Mouse (Mus musculus): ENCODE measurements around the gene Chrne. TPM values are rescaled to one million over a fixed set of nuclear protein-coding genes. Genes with fewer than 3 reads are reported as not detected.

The Chrne gene
- total and polyA plus RNA-seq, 3 experiments: not detected

GRCm38 (mm10) chr11:70623053-70623742 lies 4.2 kb upstream of the Chrne start:
- no peak for DNase-seq (ENCODE audit: low spot score)
- peaks cover 14% of the 10 kb centered on the region; the same call in 1 of the 2 replicates for H3K27me3 ChIP-seq (ENCODE audit: insufficient read depth, low read length)
- H3K36me3 ChIP-seq (replicated peaks): no peaks in the 10 kb centered on the region
- TF ChIP-seq POLR2AphosphoS5 (IDR thresholded peaks at IDR 0.05; ENCODE audit: insufficient replicate concordance, low read depth, low read length) (no peak), CTCF (IDR thresholded peaks at IDR 0.05; ENCODE audit: low read depth, low read length) (no peak), GATA1 (IDR thresholded peaks at IDR 0.05; ENCODE audit: borderline replicate concordance, low read length) (no peak), GATA2 (IDR thresholded peaks at IDR 0.05; ENCODE audit: borderline replicate concordance, low read depth, low read length) (no peak), TAL1 (conservative IDR thresholded peaks at IDR 0.05; ENCODE audit: low read depth, low read length) (no peak)
- no peak for ATAC-seq (ENCODE audit: extremely low read depth, insufficient number of reproducible peaks, low FRiP score, poor library complexity, severe bottlenecking)
- H3K4me3 ChIP-seq (ENCODE audit: low read depth, low read length): no peak overlapping the region
- peaks cover 26% of the 10 kb centered on the region for H3K4me1 ChIP-seq (ENCODE audit: insufficient read depth, low read depth, low read length)
- no peaks in the 10 kb centered on the region for H3K9me3 ChIP-seq (replicated peaks)

GRCm38 (mm10) chr11:70621972-70622814 lies 3.2 kb upstream of the Chrne start:
- Histone ChIP-seq H3K27me3 (ENCODE audit: insufficient read depth, low read length) (peaks cover 16% of the 10 kb centered on the region; the same call in 1 of the 2 replicates), H3K9me3 (replicated peaks) (no peaks in the 10 kb centered on the region), H3K4me3 (ENCODE audit: low read depth, low read length) (no peak overlapping the region), H3K4me1 (ENCODE audit: insufficient read depth, low read depth, low read length) (peaks cover 26% of the 10 kb centered on the region), H3K36me3 (replicated peaks) (no peaks in the 10 kb centered on the region)
- DNase-seq (ENCODE audit: low spot score) (no peak), ATAC-seq (ENCODE audit: extremely low read depth, insufficient number of reproducible peaks, low FRiP score, poor library complexity, severe bottlenecking) (peak; percentile 49)
- no peak for TF ChIP-seq TAL1 (conservative IDR thresholded peaks at IDR 0.05; ENCODE audit: low read depth, low read length)

GRCm38 (mm10) chr11:70615516-70616093 lies 3.4 kb downstream of the Chrne start, which contains the start of gene 4930544D05Rik:
TSS of gene 4930544D05Rik (plus strand) at chr11:70615848.
- TF ChIP-seq CTCF (IDR thresholded peaks at IDR 0.05; ENCODE audit: low read depth, low read length): no peak
- DNase-seq (ENCODE audit: low spot score) (no peak), ATAC-seq (ENCODE audit: extremely low read depth, insufficient number of reproducible peaks, low FRiP score, poor library complexity, severe bottlenecking) (no peak)
- peak within 1 kb of the TSS; percentile 62; the same call in 1 of the 2 replicates for H3K4me3 ChIP-seq (ENCODE audit: low read depth, low read length)
- no peaks in the 10 kb centered on the region for H3K9me3 ChIP-seq (replicated peaks)
- H3K4me1 ChIP-seq (ENCODE audit: insufficient read depth, low read depth, low read length): peaks cover 13% of the 10 kb centered on the region
- H3K36me3 ChIP-seq (replicated peaks): peaks cover 49% of the 10 kb centered on the region
- H3K27me3 ChIP-seq (ENCODE audit: insufficient read depth, low read length): peaks cover 13% of the 10 kb centered on the region; the same call in 1 of the 2 replicates

- Histone ChIP-seq H3K27me3 (ENCODE audit: insufficient read depth, low read length) (peaks cover 13% of the 10 kb centered on the region; the same call in 1 of the 2 replicates), H3K9me3 (replicated peaks) (no peaks in the 10 kb centered on the region), H3K4me3 (ENCODE audit: low read depth, low read length) (peak overlapping the region; percentile 62; the same call in 1 of the 2 replicates), H3K4me1 (ENCODE audit: insufficient read depth, low read depth, low read length) (peaks cover 13% of the 10 kb centered on the region), H3K36me3 (replicated peaks) (peaks cover 54% of the 10 kb centered on the region)
- peak; percentile 34; the same call in 1 of the 2 replicates for ATAC-seq (ENCODE audit: extremely low read depth, insufficient number of reproducible peaks, low FRiP score, poor library complexity, severe bottlenecking)
- TF ChIP-seq GATA2 (IDR thresholded peaks at IDR 0.05; ENCODE audit: borderline replicate concordance, low read depth, low read length) (no peak), CTCF (IDR thresholded peaks at IDR 0.05; ENCODE audit: low read depth, low read length) (no peak), TAL1 (conservative IDR thresholded peaks at IDR 0.05; ENCODE audit: low read depth, low read length) (no peak), POLR2AphosphoS5 (IDR thresholded peaks at IDR 0.05; ENCODE audit: insufficient replicate concordance, low read depth, low read length) (no peak), GATA1 (IDR thresholded peaks at IDR 0.05; ENCODE audit: borderline replicate concordance, low read length) (no peak)
- peak; percentile 76 for DNase-seq (ENCODE audit: low spot score)
Measured at GRCm38 (mm10) chr11:70615074-70615473, 3.9 kb downstream of the Chrne start.

- H3K4me3 ChIP-seq (ENCODE audit: low read depth, low read length): no peak overlapping the region
- ATAC-seq (ENCODE audit: extremely low read depth, insufficient number of reproducible peaks, low FRiP score, poor library complexity, severe bottlenecking) (no peak), DNase-seq (ENCODE audit: low spot score) (no peak)
- peaks cover 4% of the 10 kb centered on the region; the same call in 1 of the 2 replicates for H3K27me3 ChIP-seq (ENCODE audit: insufficient read depth, low read length)
- H3K36me3 ChIP-seq (replicated peaks): peaks cover 80% of the 10 kb centered on the region
- H3K4me1 ChIP-seq (ENCODE audit: insufficient read depth, low read depth, low read length): peaks cover 13% of the 10 kb centered on the region
- no peak for TF ChIP-seq POLR2AphosphoS5 (IDR thresholded peaks at IDR 0.05; ENCODE audit: insufficient replicate concordance, low read depth, low read length)
- no peak for TF ChIP-seq GATA2 (IDR thresholded peaks at IDR 0.05; ENCODE audit: borderline replicate concordance, low read depth, low read length)
- no peak for TF ChIP-seq CTCF (IDR thresholded peaks at IDR 0.05; ENCODE audit: low read depth, low read length)
- no peak for TF ChIP-seq GATA1 (IDR thresholded peaks at IDR 0.05; ENCODE audit: borderline replicate concordance, low read length)
- no peak for TF ChIP-seq TAL1 (conservative IDR thresholded peaks at IDR 0.05; ENCODE audit: low read depth, low read length)
- H3K9me3 ChIP-seq (replicated peaks): no peaks in the 10 kb centered on the region
Measured at GRCm38 (mm10) chr11:70612505-70612904, 6.5 kb downstream of the Chrne start.

- Histone ChIP-seq H3K27me3 (ENCODE audit: insufficient read depth, low read length) (no peaks in the 10 kb centered on the region), H3K4me1 (ENCODE audit: insufficient read depth, low read depth, low read length) (peaks cover 13% of the 10 kb centered on the region), H3K9me3 (replicated peaks) (no peaks in the 10 kb centered on the region), H3K4me3 (ENCODE audit: low read depth, low read length) (no peak overlapping the region), H3K36me3 (replicated peaks) (peaks cover 91% of the 10 kb centered on the region)
- DNase-seq (ENCODE audit: low spot score): no peak
- TF ChIP-seq POLR2AphosphoS5 (IDR thresholded peaks at IDR 0.05; ENCODE audit: insufficient replicate concordance, low read depth, low read length): no peak
- no peak for TF ChIP-seq GATA1 (IDR thresholded peaks at IDR 0.05; ENCODE audit: borderline replicate concordance, low read length)
- no peak for TF ChIP-seq CTCF (IDR thresholded peaks at IDR 0.05; ENCODE audit: low read depth, low read length)
- no peak for TF ChIP-seq GATA2 (IDR thresholded peaks at IDR 0.05; ENCODE audit: borderline replicate concordance, low read depth, low read length)
- TF ChIP-seq TAL1 (conservative IDR thresholded peaks at IDR 0.05; ENCODE audit: low read depth, low read length): no peak
- ATAC-seq (ENCODE audit: extremely low read depth, insufficient number of reproducible peaks, low FRiP score, poor library complexity, severe bottlenecking): no peak
Measured at GRCm38 (mm10) chr11:70610752-70611151, 8.3 kb downstream of the Chrne start.

Data from G1E (cell line).